Mouse (Mus musculus): ENCODE data around the gene Ptgs1.

GRCm38 (mm10) chr2:36184192-36184591 is 46.0 kb upstream of the Ptgs1 start:
- no peak for TF ChIP-seq CTCF (IDR thresholded peaks at IDR 0.05)
- no peak for TF ChIP-seq EP300 (IDR thresholded peaks at IDR 0.05)
